Mouse (Mus musculus) small intestine, adult 2 months (tissue): ENCODE data around the gene Il11.

Experiments used
- CTCF ChIP-seq: fragments of 200-500 bp; IDR thresholded peaks from 2 replicates; pipeline ENCODE4 v1.5.1; 2012; ENCODE audit warnings: low read depth, mild to moderate bottlenecking, control low read depth, inconsistent platforms, low read length, moderate library complexity, mixed read lengths; ENCODE audit not compliant: insufficient replicate concordance, insufficient read length; ENCODE audit errors: extremely low read depth
- POLR2A ChIP-seq: fragments of 200-500 bp; IDR thresholded peaks from 2 replicates; pipeline ENCODE4 v1.6.1; 2012; ENCODE audit warnings: low read depth, mild to moderate bottlenecking, control low read depth, inconsistent platforms, low read length, moderate library complexity

GRCm38 (mm10) chr7:4821690-4822089, 39.0 kb upstream of the Il11 start:
- TF ChIP-seq POLR2A (no peak), CTCF (no peak)
